Mouse (Mus musculus): ENCODE data around the gene Srgn.
A peak's percentile ranks its signal among the peaks of the same experiment; 100 is the strongest.
"Not testable (repeated sequence)": the region's sequence is repeated elsewhere in the genome, so short reads cannot be mapped to it uniquely, and the experiment has no call there.

The Srgn gene

DNA sequence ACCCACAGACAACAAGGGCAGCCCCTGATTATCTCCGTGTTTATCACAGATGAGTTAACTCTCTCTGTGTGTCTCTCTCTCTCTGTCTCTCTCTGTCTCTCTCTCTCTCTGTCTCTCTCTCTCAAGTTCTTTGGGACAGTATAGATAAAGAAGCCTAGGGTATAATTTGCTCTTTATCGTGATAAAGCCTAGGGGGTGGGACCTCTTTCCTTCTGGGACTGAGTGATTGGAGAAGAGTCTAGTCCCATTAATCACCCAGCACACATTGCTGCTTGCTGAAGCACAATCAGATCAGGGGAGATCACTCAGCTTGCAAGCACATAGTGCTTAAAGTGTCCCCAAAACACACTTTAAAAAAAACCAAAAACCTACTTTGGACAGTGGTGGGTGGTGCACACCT is 6.3 kb downstream of the Srgn start:
- DNase-seq, result no peak

GRCm38 (mm10) chr10:62517511-62517910 is 9.7 kb downstream of the Srgn start:
- no peak for DNase-seq

DNA sequence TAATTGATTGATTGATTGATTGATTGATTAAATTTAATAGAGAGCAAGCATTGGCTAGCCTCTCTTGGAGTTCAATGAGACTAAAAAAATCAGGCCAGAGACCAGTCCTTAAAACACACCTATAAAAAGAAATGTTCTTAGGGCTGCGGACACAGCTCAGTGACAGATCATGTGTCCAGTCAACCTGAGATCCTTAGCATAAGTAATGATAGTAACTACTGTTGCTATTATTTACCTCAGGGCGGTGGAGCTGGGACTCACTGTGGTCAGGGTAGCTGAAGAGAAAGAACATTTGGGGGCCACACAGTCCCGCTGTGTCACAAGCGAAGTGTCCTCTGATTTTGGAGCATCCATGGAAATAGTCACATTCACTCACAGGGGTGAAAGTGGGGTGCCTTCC is 14.4 kb downstream of the Srgn start:
- no peak for DNase-seq

DNA sequence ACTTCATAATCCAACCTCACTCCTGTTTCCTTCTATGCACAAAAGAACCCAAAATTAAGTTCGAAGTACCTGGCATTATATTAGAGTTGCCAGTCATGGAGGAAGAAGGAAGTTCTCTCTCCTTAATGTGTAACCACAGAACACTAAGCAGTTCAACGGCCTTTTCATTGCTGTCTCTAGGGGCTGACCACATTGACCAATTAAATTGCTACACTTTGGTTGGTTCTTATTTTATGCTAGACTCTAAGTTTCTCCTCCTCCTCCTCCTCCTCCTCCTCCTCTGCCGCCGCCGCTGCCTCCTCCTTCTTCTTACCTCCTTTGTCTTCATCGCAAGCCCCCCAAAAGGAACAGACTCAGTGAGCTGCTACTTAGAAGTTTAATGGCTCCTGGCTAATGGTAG is 15.7 kb downstream of the Srgn start:
- DNase-seq, result no peak

- DNase-seq, result no peak
Observed at GRCm38 (mm10) chr10:62509032-62509656, 18.1 kb downstream of the Srgn start.

- DNase-seq, result no peak
Observed at GRCm38 (mm10) chr10:62508459-62508858, 18.8 kb downstream of the Srgn start.

- no peak for DNase-seq
Observed at GRCm38 (mm10) chr10:62507591-62508308, 19.5 kb downstream of the Srgn start.

GRCm38 (mm10) chr10:62507071-62507470 is 20.2 kb downstream of the Srgn start:
- DNase-seq, result no peak

DNA sequence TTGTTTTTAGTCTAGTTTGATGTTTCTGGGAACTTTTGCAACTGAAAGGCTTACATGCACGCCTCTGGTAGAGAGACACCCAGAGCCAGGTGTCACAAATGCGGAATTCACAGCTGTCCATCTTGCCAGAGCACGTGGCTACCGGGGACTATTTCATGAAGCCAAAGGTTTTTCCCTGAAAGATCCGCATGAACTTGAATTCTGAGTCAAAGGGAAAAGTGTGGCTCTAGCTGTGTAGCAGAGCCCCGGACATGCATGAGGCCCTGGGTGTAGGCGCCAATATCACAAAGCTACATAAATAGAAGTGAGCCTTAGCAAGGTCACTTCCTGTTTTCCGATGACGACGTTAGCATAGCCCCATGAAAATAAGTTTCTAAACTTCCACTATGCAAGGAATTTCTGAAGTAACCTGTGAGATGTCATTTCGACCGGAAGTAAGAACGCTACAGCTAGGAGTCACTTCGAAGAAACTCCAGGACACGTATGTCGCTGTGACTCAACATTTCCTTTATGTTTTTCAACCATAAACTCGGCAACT is 21.2 kb downstream of the Srgn start:
- no peak for DNase-seq

DNA sequence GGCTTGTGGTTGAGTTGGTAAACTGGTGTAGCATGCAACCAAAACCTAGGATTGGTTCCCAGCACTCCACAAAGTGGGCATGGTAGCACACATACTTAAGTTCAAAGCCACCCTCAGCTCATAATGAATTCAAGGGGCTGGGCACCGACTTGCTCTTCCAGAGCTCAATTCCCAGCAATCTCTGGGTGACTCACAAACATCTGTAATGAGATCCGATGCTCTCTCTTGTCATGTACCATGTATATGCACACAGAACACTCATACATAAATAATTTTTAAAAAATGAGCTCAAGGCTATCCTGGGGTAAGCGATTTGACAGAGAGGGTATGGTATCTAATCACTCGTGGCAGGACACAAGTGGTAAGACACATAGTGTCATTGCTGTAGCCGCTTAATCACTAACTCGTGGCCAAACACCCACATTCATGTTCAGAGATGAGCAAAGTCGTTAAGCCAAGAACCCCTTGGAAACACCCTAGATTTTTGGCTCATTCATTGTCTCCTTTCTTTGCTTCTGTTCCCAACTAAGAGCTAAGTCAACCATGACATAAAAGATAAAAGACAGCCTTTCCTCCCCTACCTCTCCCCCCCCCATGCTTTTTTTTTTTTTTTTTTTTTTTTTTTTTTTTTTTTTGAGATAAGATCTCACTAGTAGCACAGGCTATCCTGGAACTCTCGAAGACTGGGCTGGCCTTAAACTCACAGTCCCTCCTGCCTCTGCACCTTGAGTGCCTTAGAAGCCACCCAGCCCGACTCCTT is 21.8 kb downstream of the Srgn start:
- no peak for DNase-seq

DNA sequence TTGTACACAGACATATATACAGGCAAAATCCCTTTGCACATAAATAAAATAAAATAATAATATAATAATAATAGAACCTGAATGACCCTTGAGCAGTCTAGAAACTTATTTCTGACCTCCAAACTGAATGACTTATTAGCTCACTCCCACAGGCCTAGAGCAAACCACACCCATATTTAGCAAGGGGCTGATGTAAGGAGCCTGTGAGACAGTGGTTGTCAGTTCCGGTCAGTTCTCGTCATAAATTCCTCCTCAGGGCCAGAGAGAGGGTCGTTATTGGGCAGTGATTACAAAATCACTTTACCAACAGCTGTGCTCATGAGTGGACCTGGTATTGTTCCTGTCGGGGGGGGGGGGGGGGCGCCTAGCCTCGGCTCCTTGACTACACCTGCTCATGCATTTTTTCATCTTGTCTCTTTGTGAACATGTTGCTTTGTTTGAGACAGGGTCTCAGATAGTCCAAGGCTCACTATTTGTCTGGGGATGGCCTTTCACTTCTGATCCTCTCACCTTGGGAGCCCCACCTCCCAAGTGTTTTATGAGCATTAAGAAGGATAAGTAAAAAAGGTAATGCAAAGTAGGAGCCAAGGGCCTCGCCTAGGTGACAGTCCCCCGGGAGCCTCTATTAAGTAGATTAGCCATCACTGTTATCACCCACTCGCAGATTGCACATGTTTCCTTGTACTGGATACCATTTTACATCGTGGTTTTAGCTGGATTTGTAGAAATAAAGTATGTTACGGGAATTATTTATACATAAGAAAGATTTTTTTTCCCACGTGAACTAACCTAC is 23.2 kb downstream of the Srgn start:
- no peak for DNase-seq

DNA sequence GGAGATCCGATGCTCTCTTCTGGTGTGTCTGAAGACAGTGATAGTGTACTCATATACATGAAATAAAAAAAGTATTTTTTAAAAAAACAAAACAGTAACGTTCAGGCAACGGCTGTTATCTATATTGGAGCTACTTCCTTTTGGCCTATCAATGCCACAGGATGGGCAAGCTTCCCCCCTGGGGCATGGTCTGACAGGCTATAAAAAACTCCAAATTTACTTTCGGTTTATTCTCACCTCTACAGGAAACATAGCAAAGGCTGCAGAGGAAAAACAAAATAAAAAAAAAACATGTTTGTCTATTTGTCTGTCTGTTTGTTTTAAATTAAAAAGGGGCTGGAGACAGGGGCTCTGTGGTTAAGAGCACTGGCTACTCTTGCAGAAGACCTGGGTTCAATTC is 23.9 kb downstream of the Srgn start:
- no peak for DNase-seq

DNA sequence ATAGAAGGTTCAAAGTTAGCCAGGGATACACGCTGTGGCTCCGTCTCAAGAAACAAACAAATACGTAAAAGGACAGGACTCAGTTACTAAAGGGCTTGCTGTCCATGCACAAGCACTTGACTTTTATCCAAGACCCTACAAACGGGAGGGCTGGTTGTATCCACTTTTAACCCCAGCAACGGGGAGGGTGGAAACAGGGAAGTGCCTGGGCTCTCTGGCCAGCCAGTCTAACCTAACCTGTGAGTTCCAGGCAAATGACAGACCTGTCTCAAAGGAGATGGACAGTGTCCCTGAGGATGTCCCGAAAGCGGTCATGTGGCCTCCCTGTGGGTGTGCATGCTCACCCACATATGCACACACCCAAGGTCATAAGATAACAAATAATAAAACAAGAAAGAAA is 25.3 kb downstream of the Srgn start:
- no peak for DNase-seq

- DNase-seq, result no peak
Observed at GRCm38 (mm10) chr10:62500916-62501615, 26.2 kb downstream of the Srgn start.

GRCm38 (mm10) chr10:62500088-62500915 is 26.9 kb downstream of the Srgn start:
- DNase-seq, result peak; percentile 20

DNA sequence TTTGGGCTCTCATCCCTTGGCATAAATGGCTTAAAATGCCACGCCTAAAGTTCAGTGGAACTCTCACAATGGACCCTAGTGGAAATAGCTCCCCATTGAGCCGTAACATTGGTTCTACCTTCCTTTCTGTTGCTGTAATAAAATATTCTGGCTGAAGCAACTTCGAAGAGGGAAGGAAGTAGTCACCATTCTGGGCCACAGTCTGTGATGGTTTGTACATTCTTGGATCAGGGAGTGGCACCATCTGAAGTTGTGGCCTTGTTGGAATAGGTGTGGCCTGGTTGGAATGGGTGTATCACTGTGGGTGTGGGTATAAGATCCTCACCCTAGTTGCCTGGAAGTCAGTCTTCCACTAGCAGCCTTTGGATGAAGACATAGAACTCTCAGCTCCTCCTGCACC is 35.6 kb downstream of the Srgn start:
- DNase-seq, result not testable (repeated sequence)

DNA sequence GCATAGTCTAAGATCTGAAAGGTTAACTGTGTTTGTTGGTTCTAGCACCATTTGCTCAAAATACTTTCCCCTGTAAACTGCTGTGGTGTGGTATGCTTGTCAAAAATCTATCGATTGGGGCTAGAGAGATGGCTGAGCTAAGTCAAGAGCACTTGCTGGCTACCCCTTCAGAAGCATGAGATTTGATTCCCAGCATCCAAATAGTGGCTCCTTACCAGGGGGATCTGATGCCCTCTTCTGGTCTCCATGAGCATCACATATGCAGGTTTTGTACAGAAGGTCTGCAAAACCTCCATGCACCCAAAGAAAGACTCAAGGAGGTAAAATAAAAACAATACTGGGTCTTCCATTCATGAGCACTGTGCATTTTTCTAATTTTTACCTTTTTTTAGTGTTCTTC is 39.0 kb downstream of the Srgn start:
- DNase-seq, result peak; percentile 51

GRCm38 (mm10) chr10:62486618-62487415 is 40.4 kb downstream of the Srgn start, which contains the start of gene Vps26a:
Gene Vps26a (minus strand): TSS chr10:62486805.
- DNase-seq, result peak; percentile 98

DNA sequence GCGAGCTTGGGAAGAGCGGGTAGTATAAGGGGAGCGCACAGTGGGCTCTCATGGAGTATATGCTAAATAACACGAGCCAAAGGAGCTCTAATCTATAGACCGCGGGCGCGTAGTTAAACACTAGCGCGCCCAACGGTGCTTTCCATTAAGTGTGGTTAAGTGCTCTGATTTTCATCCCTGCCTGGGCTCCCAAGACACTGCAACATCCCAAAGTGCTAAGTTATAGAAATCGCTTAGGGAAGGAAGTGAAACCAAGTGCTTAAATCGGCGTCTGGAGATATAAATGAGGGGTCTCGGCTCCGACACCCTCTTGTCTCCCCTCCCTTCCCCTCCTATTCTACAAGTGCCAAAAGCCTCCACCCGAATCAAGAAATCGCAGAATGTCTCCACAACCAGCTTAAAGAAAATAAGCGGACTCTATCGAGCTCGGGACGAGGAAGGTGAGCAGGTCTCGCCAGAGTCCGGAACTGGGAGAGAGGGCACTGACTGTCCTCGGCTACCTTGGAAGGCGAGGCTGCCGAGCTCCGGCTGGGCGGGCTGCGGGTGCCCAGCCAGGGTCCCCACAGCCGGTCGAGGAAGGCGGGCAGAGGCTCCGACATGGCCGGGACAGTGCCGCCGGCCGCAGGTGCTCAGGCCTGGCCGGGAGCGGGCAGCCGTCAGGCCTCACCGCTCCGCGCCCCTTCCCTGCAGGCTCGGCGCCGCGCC is 41.2 kb downstream of the Srgn start:
- no peak for DNase-seq

All from cerebellum, adult 11-12 months (tissue).